Mouse (Mus musculus) heart, postnatal 14 days (tissue): ENCODE results near the gene Cdk2ap2. TPM values are rescaled to one million over a fixed set of nuclear protein-coding genes. Genes with fewer than 3 reads are reported as not detected.
"Not testable (repeated sequence)": the region's sequence is repeated elsewhere in the genome, so short reads cannot be mapped to it uniquely, and the experiment has no call there.

Experiments
- DNase-seq, 2 experiments: peaks; one replicate each; pipeline ENCODE4 v3.0.0; 2021 to 2022
- intact Hi-C: fragments of 180-260 bp; cut with DNase I; formaldehyde crosslinking; loops from one replicate; pipeline ENCODE4 v1.15.1; 2025
- total RNA-seq, 2 experiments: library from RNA; stranded (reverse); gene quantifications; 2 replicates each; pipeline ENCODE4 v1.2.3; 2021

The Cdk2ap2 gene
- total RNA-seq, 2 experiments from 2014 or later = 24.2 to 27.5 TPM

DNA sequence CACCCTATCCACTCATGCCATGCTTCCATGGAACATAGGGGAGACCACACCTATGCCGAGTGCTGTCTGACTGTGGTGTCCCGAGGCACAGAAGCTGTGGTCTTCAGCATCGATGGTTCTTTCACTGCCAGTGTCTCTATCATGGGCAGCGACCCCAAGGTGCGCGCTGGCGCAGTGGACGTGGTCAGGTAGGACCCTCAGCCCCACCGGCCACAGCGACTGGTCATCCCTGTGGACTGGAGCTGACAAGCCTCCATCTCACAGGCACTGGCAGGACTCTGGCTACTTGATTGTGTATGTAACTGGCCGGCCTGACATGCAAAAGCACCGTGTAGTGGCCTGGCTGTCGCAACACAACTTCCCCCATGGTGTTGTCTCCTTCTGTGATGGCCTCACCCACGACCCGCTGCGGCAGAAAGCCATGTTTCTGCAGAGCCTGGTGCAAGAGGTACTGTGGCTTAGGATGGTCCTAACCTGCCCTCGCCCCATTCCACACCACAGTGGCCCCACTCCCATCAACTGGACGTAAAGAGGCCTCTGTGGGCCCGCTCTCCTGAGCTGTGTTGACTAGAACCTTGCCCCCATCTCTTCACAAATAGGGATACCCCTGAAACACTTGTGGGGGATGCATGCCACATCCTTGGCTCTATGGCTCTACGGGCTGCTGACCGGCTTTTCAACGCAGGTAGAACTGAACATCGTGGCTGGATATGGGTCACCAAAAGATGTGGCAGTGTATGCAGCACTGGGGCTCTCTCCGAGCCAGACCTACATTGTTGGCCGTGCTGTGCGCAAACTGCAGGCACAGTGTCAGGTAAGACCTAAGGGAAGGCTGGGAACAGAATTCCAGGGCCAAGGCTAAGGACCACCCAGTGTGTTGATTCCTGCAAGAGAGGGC, 15.3 kb downstream of the Cdk2ap2 start:
- intact Hi-C loops = no loop called here
- DNase-seq = no peak

DNA sequence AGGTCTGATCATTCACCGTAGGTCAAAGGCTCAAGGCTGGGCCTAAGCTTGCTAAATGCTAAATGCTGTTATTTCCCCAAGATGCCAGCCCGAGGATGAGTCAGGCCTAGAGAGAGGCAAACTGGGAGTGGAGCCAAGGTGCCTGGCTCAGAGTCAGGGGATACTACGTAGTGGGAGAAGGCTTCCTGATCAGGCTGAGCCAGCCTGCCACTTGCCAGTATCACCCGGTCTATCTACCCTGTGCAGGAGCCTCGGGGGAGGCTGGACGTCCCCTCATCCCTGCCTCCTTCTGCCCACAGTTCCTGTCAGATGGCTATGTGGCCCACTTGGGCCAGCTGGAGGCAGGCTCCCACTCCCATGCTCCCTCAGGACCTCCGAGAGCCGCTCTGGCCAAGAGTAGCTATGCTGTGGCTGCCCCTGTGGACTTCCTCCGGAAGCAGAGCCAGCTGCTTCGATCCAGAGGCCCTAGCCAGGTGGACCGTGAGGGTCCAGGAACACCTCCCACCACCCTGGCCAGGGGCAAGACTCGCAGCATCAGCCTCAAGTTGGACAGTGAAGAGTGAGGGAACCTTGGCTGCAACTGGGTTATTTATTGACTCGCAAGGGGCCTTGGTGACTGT, 16.3 kb downstream of the Cdk2ap2 start:
- DNase-seq = peak; percentile 65 to 81
- intact Hi-C loops = no loop called here

DNA sequence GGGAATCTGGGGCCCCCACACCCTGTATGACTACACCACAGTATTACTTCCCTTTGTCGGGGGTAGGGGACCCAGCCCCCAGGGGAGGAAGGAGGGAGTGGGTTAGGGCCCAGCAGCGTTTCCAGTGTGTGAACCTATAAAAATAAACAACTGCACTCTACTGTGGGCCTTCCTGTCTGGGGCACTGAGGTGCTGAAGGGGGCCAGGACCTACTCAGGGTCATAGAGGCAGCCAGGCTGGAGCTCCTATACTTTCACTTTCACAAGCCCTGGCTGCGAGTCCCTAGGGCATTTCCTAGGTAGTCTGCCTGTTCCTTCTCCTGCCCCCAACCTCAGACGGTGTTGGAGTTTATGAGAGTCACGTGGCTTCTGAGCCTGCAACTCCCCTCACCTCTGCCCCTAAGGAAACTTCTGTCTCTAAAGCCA, 16.8 kb downstream of the Cdk2ap2 start:
- intact Hi-C loops = no loop called here
- DNase-seq = peak in 1 of 2 experiments; percentile 17

DNA sequence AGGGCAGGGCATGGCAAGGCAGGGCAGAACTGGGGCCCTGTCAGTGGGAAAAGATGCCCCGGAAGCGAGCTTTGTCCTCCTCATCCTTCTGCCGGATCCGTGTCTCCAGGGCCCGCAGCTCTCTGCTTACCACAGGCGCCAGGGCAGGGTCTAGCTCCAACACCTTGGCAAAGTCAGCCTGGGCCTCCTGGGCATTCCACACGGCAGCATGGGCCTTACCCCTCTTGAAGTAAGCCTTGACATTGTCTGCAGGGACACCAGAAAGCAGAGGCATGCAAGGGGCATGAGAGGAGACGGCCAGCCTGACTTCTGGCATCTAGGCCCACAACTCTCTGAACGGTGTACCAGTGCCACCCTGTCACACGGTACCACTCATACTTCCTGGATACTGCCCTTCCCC, 17.6 kb downstream of the Cdk2ap2 start:
- no peak for DNase-seq
- intact Hi-C loops = no loop called here

DNA sequence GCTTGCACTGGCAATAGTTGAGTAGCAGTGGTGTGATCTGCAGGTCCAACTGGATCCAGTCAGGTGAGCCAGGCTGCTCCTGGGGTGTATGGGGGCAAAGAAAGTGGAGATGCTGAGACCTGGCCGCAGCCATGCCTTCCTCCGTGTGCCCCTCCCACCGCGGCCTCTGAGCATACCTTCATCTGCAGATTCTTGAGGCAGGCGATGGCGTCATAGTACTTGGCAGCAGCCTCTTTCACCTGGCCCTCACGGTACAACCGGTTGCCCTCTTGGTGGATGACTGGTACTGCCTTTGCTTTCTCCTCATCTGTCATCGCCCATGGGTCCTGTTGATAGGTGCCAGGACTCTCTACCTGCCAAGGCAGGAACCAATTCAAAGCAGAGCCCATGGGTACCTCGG, 18.2 kb downstream of the Cdk2ap2 start:
- DNase-seq = no peak
- intact Hi-C loops = no loop called here

DNA sequence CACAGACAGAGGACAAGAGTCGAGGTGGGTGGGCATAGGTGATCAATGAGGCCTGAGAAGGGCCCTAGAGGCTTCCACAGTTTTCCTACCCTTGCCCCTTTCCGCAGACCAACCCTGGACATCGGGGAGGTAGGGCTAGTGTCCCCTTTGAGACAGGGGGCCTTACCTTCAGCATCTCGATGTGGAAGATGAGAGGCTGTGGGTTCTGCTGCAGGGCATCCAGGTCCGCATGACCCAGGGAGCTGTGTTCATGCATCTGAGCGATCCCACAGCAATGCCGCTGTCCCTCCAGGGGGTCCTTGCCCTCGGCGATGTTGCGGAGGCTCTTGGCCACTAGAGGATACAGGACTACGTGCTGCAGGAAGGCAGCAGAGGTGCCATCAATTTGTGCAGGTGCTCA, 18.8 kb downstream of the Cdk2ap2 start:
- intact Hi-C loops = no loop called here
- no peak for DNase-seq

DNA sequence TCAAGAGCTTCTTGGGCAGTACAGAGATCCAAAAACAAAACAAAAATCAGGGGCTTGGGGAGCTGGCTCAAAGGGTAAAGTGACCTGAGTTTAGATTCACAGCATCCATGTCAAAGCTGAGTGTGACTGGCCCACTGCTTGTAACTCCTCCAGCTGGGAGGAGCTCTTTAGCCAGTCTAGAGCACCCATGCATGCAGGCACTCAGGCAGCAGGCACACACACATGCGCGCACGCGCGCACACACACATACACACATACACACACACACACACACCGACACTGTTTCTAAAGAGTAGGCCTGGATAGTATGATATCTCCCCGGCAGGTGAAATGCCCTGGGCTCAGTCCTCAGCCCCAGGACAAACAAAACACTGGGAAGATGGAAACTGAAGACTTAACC, 20.0 kb downstream of the Cdk2ap2 start:
- intact Hi-C loops = no loop called here
- no peak for DNase-seq

DNA sequence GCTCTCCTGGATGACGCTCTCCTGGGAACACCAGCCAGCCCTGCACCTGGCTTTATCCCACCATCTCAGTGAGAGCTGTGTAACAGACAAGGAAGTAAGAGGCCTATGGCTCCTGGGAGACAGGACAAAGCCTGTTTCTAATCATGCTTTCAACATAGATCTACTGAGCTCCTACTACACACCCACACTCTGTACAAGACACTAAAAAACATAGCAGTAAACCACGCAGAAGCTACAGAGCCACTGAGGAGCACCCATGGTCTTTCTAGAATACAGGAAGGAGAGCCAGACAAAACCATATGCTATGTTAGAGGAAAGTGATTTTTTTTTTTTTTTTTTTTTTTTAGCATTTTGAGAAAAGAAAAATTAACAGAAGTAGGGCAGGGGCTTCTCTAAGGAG, 21.4 kb downstream of the Cdk2ap2 start:
- DNase-seq = no peak
- intact Hi-C loops = no loop called here

DNA sequence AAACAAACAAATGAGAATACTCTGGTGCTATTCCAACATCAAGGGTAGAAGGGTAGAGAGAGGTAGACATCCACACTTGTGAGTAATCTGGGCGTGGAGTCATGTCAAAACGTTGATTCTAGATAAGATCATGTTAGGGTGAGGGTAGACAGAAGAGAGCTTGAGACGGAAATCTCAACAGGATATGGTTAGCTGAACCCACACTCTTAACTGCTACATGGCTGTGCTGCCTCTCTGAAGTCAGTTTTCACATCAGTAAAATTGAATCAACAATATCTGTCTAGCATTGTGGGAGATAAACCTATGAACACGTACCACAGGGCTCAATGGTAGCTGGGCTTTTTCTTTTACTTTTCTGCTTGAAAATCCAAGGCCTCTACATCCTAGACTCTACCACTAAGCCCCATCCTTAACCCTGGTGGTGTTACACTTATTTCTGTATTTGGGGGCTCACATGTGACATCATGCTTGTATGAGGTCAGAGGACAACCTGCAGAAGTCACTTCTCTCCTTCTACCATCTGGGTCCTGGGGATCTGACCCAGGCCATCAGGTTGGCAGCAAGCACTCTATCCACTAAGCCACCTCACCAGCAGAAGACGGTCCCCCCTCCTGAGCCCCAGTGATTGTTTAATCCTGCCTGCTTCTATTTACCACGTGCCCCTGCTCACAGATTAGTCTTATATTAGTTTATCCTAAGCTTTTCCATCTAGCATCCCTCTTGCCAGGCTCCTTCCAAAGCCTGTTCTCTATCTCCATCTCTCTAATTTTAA, 22.9 kb downstream of the Cdk2ap2 start:
- no peak for DNase-seq
- intact Hi-C loops = no loop called here

DNA sequence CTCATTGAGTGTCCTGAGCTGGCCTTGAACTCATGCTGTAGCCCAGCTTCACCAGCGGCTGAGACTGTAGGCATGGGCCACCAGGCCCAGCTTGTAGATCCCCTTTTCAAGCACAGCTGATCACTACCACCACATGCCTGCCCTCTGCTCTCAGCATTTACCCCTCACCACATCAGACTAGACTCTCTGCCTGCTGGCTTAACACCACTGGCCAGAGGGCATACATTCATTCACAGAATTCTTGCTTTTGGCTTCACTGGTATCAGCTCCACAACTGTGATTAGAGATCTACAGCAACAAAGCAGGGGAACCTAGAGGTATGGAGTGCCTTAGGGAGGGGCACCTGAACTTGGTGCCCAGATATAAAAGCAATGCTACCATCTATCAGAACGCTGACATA, 23.5 kb downstream of the Cdk2ap2 start:
- intact Hi-C loops = no loop called here
- DNase-seq = no peak

DNA sequence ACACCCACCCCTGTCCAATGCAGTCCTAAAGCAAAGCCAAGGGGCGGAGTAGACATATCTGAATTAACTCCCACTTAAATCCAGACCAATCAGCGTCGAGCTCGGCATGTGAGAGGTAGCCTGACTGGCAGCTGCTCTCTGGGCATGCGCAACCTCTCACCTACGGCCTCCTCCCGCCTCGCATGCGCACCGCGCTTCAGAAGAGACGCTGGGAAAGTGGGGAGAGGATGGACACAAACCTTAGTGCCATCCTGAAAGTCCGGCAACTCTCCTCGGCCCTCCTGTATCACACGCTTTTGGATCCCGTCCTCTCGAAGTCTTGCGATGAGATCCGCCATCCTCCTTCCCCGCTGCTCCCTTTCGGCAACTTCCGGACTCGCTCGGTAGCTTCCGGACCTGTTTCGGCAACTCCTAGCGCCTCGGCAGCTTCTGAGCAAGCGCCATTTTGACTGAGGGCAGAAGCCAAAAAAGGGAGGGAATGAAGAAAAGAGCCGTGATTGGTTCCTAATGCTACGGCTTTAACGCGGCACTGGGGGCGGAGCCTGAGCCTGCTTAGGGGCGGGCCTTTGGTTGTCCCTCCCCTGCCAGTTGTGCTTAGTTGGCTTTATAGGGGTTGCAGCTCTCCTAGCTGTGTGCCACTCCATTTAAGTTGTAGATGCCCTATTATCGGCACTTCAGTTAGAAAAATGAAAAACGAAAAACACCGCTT, 24.3 kb downstream of the Cdk2ap2 start:
- intact Hi-C loops = no loop called here
- DNase-seq = peak; percentile 94 to 99

DNA sequence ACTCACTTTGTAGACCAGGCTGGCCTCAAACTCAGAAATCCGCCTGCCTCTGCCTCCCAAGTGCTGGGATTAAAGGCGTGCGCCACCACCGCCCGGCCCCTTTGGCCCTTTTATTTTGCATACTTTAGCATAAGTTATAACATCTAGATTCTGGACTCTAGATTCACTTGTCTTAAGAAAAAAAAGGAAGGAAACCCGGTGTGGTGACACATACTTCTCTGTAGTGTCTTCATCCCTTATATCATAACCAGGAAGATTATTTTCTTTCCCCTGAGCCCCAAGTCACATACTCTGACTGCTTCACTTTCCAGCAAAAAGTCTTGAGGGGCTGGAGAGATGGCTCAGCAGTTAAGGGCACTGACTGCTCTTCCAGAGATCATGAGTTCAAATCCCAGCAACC, 24.9 kb downstream of the Cdk2ap2 start:
- intact Hi-C loops = not testable (repeated sequence)

DNA sequence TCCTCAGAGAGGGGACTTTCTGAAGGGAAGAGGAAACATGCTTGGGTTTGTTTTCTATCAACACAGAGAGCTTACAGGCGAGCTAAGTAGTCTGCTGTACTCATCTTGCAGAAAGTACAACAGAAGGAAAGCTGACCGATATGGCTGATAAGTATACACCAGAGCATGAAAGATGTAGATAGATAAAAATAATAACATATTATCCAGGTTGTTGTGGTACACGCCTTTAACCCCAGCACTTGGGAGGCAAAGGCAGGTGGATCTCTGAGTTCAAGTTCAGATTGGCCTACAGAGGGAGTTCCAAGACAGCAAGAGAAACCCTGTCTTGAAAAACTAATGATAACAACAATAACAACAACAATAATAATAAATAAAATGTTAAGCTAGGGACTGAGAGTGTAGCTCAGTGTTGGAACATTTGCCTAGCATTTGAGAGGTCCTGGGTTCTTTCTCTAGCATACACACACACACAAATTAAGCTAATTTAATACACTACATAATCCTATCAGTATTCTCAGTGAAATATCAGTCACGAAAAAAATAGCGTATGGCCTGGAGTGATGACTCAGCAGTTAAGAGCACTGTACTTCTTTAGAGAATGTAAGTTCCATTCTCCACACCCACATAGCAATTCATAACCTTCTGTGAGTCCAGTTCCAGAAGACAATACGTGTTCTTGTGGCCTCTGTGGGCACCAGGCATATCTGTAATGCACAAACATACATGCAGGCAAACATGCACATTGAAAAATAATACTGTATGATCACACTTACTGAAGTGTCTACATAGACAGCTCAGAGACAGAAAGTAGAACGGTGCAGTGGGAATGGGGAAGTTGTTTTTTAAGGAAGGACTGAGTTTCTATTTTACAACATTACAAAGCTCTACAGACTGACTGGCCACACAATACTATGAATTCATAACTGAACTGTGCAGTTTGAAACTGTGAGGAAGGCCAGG, 25.7 kb downstream of the Cdk2ap2 start:
- DNase-seq = no peak
- intact Hi-C loops = no loop called here

More for the DNA sequence above, 24.9 kb downstream of the Cdk2ap2 start:
- DNase-seq = not testable (repeated sequence)

DNA sequence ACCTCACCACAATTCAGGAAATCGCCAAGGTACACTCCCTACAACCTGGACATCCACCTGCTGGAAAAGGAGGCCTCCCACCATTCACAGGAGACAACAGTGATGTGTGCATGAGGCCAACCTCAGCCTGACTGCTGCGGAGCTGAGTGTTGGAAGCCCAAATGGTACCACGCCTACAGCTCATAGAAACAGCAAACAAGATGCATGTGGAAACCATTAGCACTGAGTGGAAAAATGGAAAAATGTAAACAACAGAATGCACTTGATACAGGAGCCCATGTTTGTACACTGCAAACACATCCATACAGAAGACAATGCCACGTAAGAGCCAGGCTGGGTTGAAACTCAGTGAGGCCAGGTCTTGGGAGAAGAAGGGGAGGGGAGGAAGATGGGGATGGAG, 27.4 kb downstream of the Cdk2ap2 start:
- DNase-seq = no peak
- intact Hi-C loops = no loop called here

DNA sequence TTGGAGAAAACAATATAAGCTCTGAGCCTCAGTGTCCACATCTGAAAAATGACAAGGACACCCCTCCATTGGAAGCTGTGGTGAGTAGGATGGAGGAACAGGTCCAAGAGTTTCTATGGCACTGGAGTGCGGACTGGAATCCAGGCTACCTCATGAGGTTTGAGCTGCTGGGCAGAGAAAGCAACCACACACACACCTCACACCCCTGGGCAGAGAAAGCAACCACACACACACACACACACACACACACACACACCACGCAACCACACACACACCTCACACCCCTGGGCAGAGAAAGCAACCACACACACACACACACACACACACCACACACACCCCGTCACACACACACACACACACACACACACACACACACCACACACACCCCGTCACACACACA, 28.3 kb downstream of the Cdk2ap2 start:
- DNase-seq = not testable (repeated sequence)
- intact Hi-C loops = loop anchor here (5.0 kb wide), 1 partner anchor 72 kb away; no protein-coding TSS in a partner anchor

DNA sequence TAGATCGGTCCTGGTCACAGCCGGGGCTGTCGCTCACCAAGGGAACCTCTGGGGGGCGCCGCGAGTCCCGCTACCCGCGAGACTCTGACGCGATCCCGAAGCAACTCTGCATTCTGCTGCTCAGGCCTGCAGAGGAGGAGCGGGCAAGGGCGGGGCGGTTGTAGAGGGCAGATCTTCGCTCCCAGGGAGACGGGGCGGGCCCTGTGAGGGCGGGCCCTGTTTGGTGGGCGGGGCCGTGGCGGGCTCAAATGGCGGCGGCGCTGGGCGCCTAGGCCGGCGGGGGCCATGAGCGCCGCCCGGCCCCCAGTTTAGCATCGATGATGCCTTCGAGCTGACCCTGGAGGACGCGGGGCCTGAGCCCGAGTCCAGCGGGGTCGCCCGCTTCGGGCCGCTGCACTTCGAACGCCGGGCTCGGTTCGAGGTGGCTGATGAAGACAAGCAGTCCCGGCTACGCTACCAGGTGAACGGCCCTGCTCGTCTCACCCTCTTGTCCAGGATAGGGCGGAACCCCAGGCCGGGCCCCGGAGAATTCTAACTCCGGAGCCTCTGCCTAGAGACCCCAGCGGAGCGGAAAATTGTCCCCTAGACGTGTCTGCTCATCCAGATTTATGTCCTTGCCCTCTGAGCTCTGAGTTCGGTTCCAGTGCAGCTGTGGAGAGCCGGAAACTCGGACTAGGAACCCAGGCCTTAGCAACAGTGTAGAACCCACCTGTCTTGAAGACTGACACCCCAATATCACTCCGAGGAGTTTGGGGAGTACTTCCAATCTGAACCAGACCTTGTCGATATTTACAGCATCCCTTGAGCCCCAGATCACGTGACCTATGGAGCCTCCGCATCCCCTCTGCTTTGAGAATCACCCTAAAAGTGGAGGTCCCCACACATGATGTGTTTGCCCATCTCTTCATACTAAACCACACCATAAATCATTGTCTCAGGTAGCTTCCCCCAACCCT, 29.0 kb downstream of the Cdk2ap2 start, which contains the start of gene Aip:
TSS of gene Aip (minus strand) at position 118 of the 956 bp plus-strand sequence.
- DNase-seq = peak; percentile 98
- intact Hi-C loops = loop anchor here (2.0 to 5.0 kb wide), 2 partner anchors 71 to 103 kb away; no protein-coding TSS in a partner anchor

DNA sequence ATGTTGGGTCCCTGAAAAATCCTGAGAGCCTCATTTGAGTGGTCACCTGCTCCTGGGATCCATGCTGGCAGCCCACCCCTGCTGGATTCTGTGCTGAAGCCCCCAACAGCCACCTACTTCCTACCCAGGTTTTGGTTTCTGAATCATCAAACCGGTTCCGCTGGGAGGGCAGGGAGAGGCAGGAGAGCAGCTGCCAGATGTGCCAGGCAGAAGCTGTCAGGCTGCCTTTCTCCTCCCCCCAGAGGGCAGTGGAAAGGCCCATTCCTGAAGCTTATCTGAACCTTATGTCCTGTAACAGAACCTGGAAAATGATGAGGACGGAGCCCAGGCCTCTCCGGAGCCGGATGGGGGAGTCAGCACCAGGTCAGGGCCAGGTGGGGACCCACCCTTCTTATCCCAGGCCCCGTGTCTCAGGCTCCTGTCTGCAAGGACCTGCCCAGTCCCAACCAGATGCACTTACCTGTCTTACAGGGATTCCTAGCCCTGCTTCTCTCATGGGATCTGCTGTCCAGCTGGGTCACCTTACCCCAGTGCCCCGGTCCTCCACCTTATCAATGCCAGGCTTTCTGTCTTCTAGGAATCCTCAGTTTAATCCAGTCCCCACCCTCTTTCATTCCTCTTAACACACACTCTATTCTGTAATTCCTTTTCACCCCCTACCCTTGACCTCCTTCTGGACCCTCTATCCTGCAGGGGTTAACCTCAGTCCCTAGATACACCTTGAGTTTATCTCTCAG, 29.9 kb downstream of the Cdk2ap2 start:
- DNase-seq = no peak
- intact Hi-C loops = loop anchor here (2.0 to 5.0 kb wide), 2 partner anchors 70 to 102 kb away; no protein-coding TSS in a partner anchor
